Mouse (Mus musculus) common myeloid progenitor, adult 5-6 weeks (primary cell): ENCODE measurements at regions not wholly inside any gene's neighbourhood (a gene's known extent, or its start where the extent isn't known, plus 50 kb on each side); places are given as distances from the start of the nearest gene placed in this dataset.

Experiments
- ATAC-seq: replicated peaks from 2 replicates; pipeline ENCODE4 v1.8.0; 2016; ENCODE audit warnings: low read depth, mild to moderate bottlenecking, moderate TSS enrichment, inconsistent platforms; ENCODE audit not compliant: poor library complexity, severe bottlenecking

- ATAC-seq: peak; percentile 98
Measured at GRCm38 (mm10) chr8:115793587-115793986, 86.0 kb upstream of the Maf start.

GRCm38 (mm10) chr8:115788421-115788820 is 80.8 kb upstream of the Maf start:
- peak; percentile 63 for ATAC-seq

DNA sequence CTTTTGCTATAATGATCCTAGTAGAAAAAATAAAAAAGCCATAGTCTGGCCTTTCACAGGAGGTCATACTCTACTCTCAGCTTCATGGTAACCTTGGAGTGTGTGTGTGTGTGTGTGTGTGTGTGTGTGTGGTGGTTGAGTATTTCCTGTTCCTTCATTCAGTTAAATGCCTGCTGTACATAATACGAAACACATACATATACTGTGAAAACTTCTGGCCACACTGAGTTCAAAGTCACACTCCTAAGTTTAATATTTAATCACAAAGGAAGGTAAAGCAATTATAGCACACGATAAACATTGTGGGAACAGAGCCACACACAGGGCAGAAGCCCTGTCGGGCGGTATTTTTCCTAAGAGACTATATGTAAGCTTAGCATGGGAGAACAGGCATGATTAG is 78.6 kb upstream of the Maf start:
- no peak for ATAC-seq

DNA sequence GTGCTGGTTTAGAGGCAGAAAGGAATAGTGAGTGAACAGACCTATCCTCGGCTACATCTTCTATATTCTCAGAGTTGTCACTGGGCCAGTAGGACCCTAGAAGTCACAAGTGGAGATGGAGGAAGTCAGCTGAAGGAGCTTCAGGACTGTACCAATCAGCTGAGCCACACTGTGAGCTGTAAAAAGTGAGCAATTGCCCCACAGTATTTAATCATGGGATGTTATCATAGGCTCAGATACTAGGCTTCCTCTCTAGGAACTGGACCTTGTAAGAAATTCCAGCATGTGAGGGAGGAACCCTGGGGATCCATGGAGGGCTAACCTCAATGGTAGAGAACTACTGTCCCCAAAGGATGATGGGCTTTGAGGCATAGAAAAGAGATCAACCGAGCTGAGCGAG is 78.2 kb upstream of the Maf start:
- no peak for ATAC-seq

DNA sequence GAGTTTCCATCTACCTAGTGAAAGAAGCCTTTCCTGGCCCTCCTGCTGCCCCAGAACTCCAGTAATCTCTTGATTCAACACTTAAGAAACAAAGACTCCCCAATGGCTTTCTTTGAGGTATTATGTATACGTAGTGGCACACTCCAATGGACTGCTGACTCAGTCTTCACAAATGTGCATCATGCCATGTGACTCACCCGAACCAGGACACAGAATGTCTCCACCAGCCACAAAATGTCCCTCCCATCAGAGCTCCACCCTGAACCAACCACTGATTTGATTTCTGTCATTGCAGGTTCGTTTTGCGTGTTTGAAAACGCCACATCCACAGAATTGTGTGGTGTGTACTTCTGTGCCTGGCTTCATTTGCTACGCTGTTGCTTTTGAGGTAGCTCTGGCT is 75.8 kb upstream of the Maf start:
- no peak for ATAC-seq

DNA sequence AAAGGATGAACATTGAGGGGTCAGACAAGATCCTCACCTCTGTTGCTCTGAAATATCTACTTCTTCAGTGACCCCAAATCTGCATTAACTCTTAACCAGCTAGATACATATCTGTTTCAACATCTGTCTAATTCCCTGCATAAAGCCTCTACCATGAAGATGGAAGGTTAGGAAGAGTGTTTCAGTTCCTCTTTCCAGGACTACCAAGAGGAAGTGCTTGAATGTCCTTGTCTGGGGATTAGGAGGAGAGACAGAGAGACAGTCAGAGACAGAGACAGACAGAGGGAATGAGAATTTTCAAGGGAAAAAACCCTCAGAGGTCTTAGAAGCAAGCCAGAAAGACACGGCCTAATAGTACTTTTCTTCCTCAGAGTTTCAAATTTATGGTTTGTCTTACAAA is 70.8 kb upstream of the Maf start:
- ATAC-seq: peak; percentile 65

GRCm38 (mm10) chr8:115771060-115771459 is 63.5 kb upstream of the Maf start:
- ATAC-seq: no peak

DNA sequence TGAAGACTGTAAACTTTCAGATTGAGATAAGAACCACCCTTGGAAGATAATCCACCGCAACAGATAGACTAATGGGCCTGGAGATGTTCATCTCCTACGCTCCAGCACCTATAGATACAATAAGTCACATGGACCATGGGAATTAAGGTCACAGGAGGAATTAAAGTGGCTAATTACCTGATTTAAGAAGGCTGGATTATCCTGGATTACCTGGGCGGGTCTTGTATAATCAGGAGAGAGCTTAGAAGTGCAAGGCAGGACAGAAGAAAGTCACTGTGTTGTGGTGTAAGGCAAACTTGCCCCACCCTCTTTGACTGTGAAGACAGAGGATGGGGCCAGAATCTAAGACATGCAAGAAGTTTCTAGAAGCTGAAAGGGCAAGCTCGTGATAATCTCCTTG is 61.0 kb upstream of the Maf start:
- ATAC-seq: no peak

GRCm38 (mm10) chr8:115766218-115766898 is 58.8 kb upstream of the Maf start:
- ATAC-seq: 0 out of 2 replicates have a peak, but pooled peaks have one; percentile 47

GRCm38 (mm10) chr8:115764551-115764950 is 57.0 kb upstream of the Maf start:
- ATAC-seq: no peak

DNA sequence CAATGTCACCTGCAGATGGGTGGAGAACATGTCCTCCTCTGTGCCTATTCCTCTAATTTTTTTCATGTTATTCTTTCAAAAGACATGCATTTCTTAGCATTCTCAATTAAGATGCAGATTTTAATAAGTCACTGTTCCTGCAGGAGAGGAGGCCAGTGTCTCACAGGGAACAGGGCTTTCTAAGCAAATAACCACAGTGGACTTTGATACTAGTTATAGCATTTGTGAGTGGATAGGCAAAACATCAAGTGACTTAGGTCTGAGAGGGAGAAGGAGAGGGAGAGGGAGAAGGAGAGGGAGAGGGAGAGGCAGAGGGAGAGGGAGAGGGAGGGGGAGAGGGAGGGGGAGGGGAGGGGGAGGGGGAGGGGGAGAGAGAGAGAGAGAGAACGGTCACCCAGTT is 50.4 kb upstream of the Maf start:
- no peak for ATAC-seq
